In genomic region chr19:5851481-5851971, GRCm38 (mm10) we compare ENCODE assay signal across 9 mouse cellular contexts. TPM values are rescaled to one million over a fixed set of nuclear protein-coding genes. Genes with fewer than 3 reads are reported as not detected.
DNase-seq lines count a peak whose midpoint lies in the region; ATAC-seq lines count a peak whose summit lies in the region.
"Had no signal": no experiment of that assay in that cellular context is flagged by ENCODE, and none has a peak within 500 bp of the region (broad histone marks: within the 10 kb centered on the region; RNA-seq: fewer than 3 reads in every experiment).

No protein-coding gene starts in this region.

- peaks cover 42% of the 10 kb centered on the region for H3K4me1 ChIP-seq in forebrain, embryonic 12.5 days
- H3K4me1 ChIP-seq in intestine, embryonic 15.5 days (replicated peaks), result peaks cover 55% of the 10 kb centered on the region

- DNase-seq in adrenal gland, adult (ENCODE audit: inconsistent age in 2 of 2, low spot score in 1 of 2), result peak; percentile 71 to 82
- DNase-seq in adrenal gland, postnatal 25 days, result no peak
- DNase-seq in 3T3-L1 (ENCODE audit: low read depth, low spot score), result peak; percentile 95
- DNase-seq in kidney, adult 8-10 months, result no peak
- DNase-seq in cerebellum, adult 11-12 months, result no peak

- ATAC-seq in forebrain, embryonic 12.5 days (ENCODE audit: low FRiP score), result no peak
- peak; percentile 16; the same call in 1 of the 2 replicates for ATAC-seq in intestine, embryonic 15.5 days
- no peak for ATAC-seq in inflammation-experienced regulatory T-cells, adult 6 months

- no peak overlapping the region for H3K4me3 ChIP-seq in forebrain, embryonic 12.5 days (replicated peaks)
- H3K4me3 ChIP-seq in intestine, embryonic 15.5 days (replicated peaks), result no peak overlapping the region
- H3K4me3 ChIP-seq: midbrain, embryonic 12.5 days had no signal

- peaks cover 37% of the 10 kb centered on the region for H3K36me3 ChIP-seq in forebrain, embryonic 12.5 days (replicated peaks)
- H3K36me3 ChIP-seq in intestine, embryonic 15.5 days, result peaks cover 13% of the 10 kb centered on the region

- peak overlapping the region; percentile 54; the same call in 1 of the 2 replicates for H3K27ac ChIP-seq in forebrain, embryonic 12.5 days
- H3K27ac ChIP-seq in intestine, embryonic 15.5 days, result peak overlapping the region; percentile 60
- H3K27ac ChIP-seq: midbrain, embryonic 12.5 days had no signal

- no peaks in the 10 kb centered on the region for H3K27me3 ChIP-seq in forebrain, embryonic 12.5 days
- no peaks in the 10 kb centered on the region for H3K27me3 ChIP-seq in intestine, embryonic 15.5 days (replicated peaks)
- H3K27me3 ChIP-seq: midbrain, embryonic 12.5 days had no signal

- no peak overlapping the region for H3K4me2 ChIP-seq in forebrain, embryonic 12.5 days
- H3K4me2 ChIP-seq in intestine, embryonic 15.5 days (replicated peaks), result peak overlapping the region; percentile 28; the same call in 1 of the 2 replicates
- H3K4me2 ChIP-seq: midbrain, embryonic 12.5 days had no signal

- WGBS in forebrain, embryonic 12.5 days, result 58% methylated on average over 5 of the region's 5 CpGs
- WGBS in intestine, embryonic 15.5 days, result 47% methylated on average over 5 of the region's 5 CpGs

- peak overlapping the region; percentile 36; the same call in 1 of the 2 replicates for H3K9ac ChIP-seq in forebrain, embryonic 12.5 days
- H3K9ac ChIP-seq in intestine, embryonic 15.5 days, result no peak overlapping the region
- H3K9ac ChIP-seq: midbrain, embryonic 12.5 days had no signal

- H3K9me3 ChIP-seq in forebrain, embryonic 12.5 days, result no peaks in the 10 kb centered on the region
- H3K9me3 ChIP-seq in intestine, embryonic 15.5 days, result no peaks in the 10 kb centered on the region
- H3K9me3 ChIP-seq: midbrain, embryonic 12.5 days had no signal

RNA-seq across cellular contexts. Expression of gene Frmd8, which starts 23.5 kb away (rescaled TPM):
- 40.4 and 63.3 TPM in 2 replicates for total RNA-seq in adrenal gland, postnatal 25 days (2021)
- polyA plus RNA-seq in forebrain, embryonic 12.5 days (2016; fragmentation: Nextera tagmentation; extraction: Ambion mirVana), result 25.6 and 25.9 TPM in 2 replicates
- polyA plus RNA-seq in intestine, embryonic 15.5 days (2015; fragmentation: Nextera tagmentation; extraction: Ambion mirVana), result 26.9 and 28.0 TPM in 2 replicates
- polyA plus RNA-seq in inflammation-experienced regulatory T-cells, adult 6 months (2017; shearing (Covaris generic)), result 10 to 100 TPM; 57.3 to 71.3 (median 60.1) TPM

RNA-seq across cellular contexts. Expression of gene Slc25a45, which starts 26.1 kb away (rescaled TPM):
- 39.1 and 39.7 TPM in 2 replicates for total RNA-seq in adrenal gland, postnatal 25 days (2021)
- 1.3 and 1.8 TPM in 2 replicates for polyA plus RNA-seq in forebrain, embryonic 12.5 days (2016; fragmentation: Nextera tagmentation; extraction: Ambion mirVana)
- 3.5 and 4.2 TPM in 2 replicates for polyA plus RNA-seq in intestine, embryonic 15.5 days (2015; fragmentation: Nextera tagmentation; extraction: Ambion mirVana)
- polyA plus RNA-seq in inflammation-experienced regulatory T-cells, adult 6 months (2017; shearing (Covaris generic)), result 10 to 100 TPM; 48.8 to 54.8 (median 54.1) TPM

RNA-seq across cellular contexts. Expression of gene Tigd3, which starts 42.4 kb away (rescaled TPM):
- 1.3 and 2.0 TPM in 2 replicates for total RNA-seq in adrenal gland, postnatal 25 days (2021)
- 11.1 and 12.8 TPM in 2 replicates for polyA plus RNA-seq in forebrain, embryonic 12.5 days (2016; fragmentation: Nextera tagmentation; extraction: Ambion mirVana)
- polyA plus RNA-seq in intestine, embryonic 15.5 days (2015; fragmentation: Nextera tagmentation; extraction: Ambion mirVana), result 1.9 and 2.7 TPM in 2 replicates
- 1 to 10 TPM in 1 of 3 experiments, under 1 TPM in 2; 0.36 to 1.1 (median 0.66) TPM for polyA plus RNA-seq in inflammation-experienced regulatory T-cells, adult 6 months (2017; shearing (Covaris generic))

Comparison
In these comparisons a context has a peak if more than half of its experiments do, and no peak if none do; other contexts are left out.
1. DNase-seq: peak in adrenal gland, adult (2 of 2) and 3T3-L1 (single experiment); none in adrenal gland, postnatal 25 days (single experiment), kidney, adult 8-10 months (0 of 2) and cerebellum, adult 11-12 months (single experiment).